Mouse (Mus musculus): Measurements from ENCODE around the gene Gan. TPM values are rescaled to one million over a fixed set of nuclear protein-coding genes. Genes with fewer than 3 reads are reported as not detected.

Gene Gan
- total RNA-seq (2021) = 1 to 10 TPM; 6.4 to 7.3 TPM

GRCm38 (mm10) chr8:117158135-117158761 is at the start of gene Gan:
TSS of gene Gan (plus strand) at chr8:117158135.
- DNase-seq = peak; percentile 38 to 45
- intact Hi-C loops (cut with DNase I) = no loop called here

GRCm38 (mm10) chr8:117109018-117109711 is 48.8 kb upstream of the Gan start:
- intact Hi-C loops (cut with DNase I) = no loop called here
- DNase-seq = no peak

- intact Hi-C loops (cut with DNase I) = no loop called here
- DNase-seq = peak; percentile 65 to 75
These were observed 48.0 kb upstream of the Gan start for GRCm38 (mm10) chr8:117109801-117110390.

- DNase-seq = peak in 1 of 2 experiments; percentile 12
- intact Hi-C loops (cut with DNase I) = no loop called here
These were observed 46.3 kb upstream of the Gan start for GRCm38 (mm10) chr8:117111641-117112040.

GRCm38 (mm10) chr8:117112261-117112660 is 45.7 kb upstream of the Gan start:
- no peak for DNase-seq
- intact Hi-C loops (cut with DNase I) = no loop called here

- intact Hi-C loops (cut with DNase I) = no loop called here
- DNase-seq = no peak
These were observed 42.8 kb upstream of the Gan start for GRCm38 (mm10) chr8:117115094-117115493.

- intact Hi-C loops (cut with DNase I) = no loop called here
- peak; percentile 47 to 54 for DNase-seq
These were observed 42.1 kb upstream of the Gan start for GRCm38 (mm10) chr8:117115676-117116446.

- DNase-seq = no peak
- intact Hi-C loops (cut with DNase I) = no loop called here
These were observed 41.4 kb upstream of the Gan start for GRCm38 (mm10) chr8:117116534-117116933.

GRCm38 (mm10) chr8:117118409-117118808 is 39.5 kb upstream of the Gan start:
- intact Hi-C loops (cut with DNase I) = no loop called here
- DNase-seq = no peak

- DNase-seq = no peak
- intact Hi-C loops (cut with DNase I) = no loop called here
These were observed 36.7 kb upstream of the Gan start for GRCm38 (mm10) chr8:117121277-117121676.

GRCm38 (mm10) chr8:117123850-117124633 is 33.9 kb upstream of the Gan start:
- DNase-seq = no peak
- intact Hi-C loops (cut with DNase I) = no loop called here

GRCm38 (mm10) chr8:117125854-117126253 is 32.1 kb upstream of the Gan start:
- intact Hi-C loops (cut with DNase I) = no loop called here
- DNase-seq = no peak

- intact Hi-C loops (cut with DNase I) = no loop called here
- DNase-seq = no peak
These were observed 31.5 kb upstream of the Gan start for GRCm38 (mm10) chr8:117126411-117126810.

GRCm38 (mm10) chr8:117127063-117127462 is 30.9 kb upstream of the Gan start:
- DNase-seq = no peak
- intact Hi-C loops (cut with DNase I) = no loop called here

- no peak for DNase-seq
- intact Hi-C loops (cut with DNase I) = no loop called here
These were observed 24.2 kb upstream of the Gan start for GRCm38 (mm10) chr8:117133702-117134101.

- DNase-seq = no peak
- intact Hi-C loops (cut with DNase I) = no loop called here
These were observed 21.6 kb upstream of the Gan start for GRCm38 (mm10) chr8:117136351-117136750.

GRCm38 (mm10) chr8:117136763-117137162 is 21.2 kb upstream of the Gan start:
- intact Hi-C loops (cut with DNase I) = no loop called here
- DNase-seq = peak in 1 of 2 experiments; percentile 9

GRCm38 (mm10) chr8:117137357-117137756 is 20.6 kb upstream of the Gan start:
- intact Hi-C loops (cut with DNase I) = no loop called here
- no peak for DNase-seq

- intact Hi-C loops (cut with DNase I) = no loop called here
- DNase-seq = no peak
These were observed 9.4 kb upstream of the Gan start for GRCm38 (mm10) chr8:117148520-117148919.

GRCm38 (mm10) chr8:117156149-117156548 is 1.8 kb upstream of the Gan start:
- DNase-seq = no peak
- intact Hi-C loops (cut with DNase I) = no loop called here
